In the genomic region with DNA sequence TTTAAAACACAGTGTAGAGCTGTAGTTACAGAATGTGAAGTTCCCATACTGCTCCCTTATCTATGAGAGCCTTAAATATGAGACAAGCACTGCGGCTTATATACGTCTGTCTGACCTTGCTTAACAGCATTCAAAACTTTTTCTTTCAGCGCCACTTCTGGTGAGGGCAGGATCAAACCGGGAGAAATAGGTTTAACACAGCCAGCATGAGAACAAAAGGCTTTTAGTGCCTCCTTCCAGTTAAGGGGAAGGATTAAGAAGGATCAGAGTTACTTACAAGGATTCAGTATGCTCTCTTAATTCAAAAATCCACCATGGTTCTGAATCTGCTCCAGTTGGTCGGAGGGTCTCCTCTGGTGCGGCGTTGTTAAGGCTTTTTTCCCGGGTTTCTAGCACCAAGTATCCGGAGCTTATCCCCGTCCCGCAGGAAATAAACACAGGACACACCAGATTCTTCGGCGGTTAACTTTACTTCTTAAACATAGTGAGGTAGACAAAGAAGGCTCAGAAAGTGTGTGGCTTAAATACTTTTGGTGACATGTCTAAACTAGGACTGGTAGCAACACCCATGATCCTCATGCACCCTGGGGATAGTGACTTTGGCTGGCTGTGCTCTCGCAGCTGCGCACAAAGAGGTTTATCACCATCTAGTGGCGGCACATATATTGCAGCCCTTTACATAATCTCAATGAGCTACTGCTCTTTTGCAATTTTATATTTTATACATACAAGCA, we compare ENCODE assay signal across 8 mouse cellular contexts. TPM values are rescaled to one million over a fixed set of nuclear protein-coding genes. Genes with fewer than 3 reads are reported as not detected.
DNase-seq lines count a peak whose midpoint lies in the region; ATAC-seq and TF ChIP-seq lines count a peak whose summit lies in the region.

No protein-coding gene starts in this region.

- peaks cover 2% of the 10 kb centered on the region; the same call in 1 of the 2 replicates for H3K27me3 ChIP-seq in ES-Bruce4 (ENCODE audit: control insufficient read depth, insufficient read depth, low read length, poor library complexity, severe bottlenecking)
- no peaks in the 10 kb centered on the region for H3K27me3 ChIP-seq in heart, embryonic 16.5 days (ENCODE audit: control insufficient read depth, insufficient read depth, low read length)
- no peaks in the 10 kb centered on the region for H3K27me3 ChIP-seq in limb, embryonic 13.5 days
- no peaks in the 10 kb centered on the region for H3K27me3 ChIP-seq in neural tube, embryonic 13.5 days

- H3K4me1 ChIP-seq in ES-Bruce4 (ENCODE audit: control insufficient read depth, insufficient read depth, low read length) = no peaks in the 10 kb centered on the region
- H3K4me1 ChIP-seq in cortical plate, adult 2 months (ENCODE audit: control insufficient read depth, insufficient read depth, low read length) = no peaks in the 10 kb centered on the region
- no peaks in the 10 kb centered on the region for H3K4me1 ChIP-seq in heart, embryonic 16.5 days (ENCODE audit: control insufficient read depth, insufficient read depth, low read length)
- no peaks in the 10 kb centered on the region for H3K4me1 ChIP-seq in limb, embryonic 13.5 days
- H3K4me1 ChIP-seq in neural tube, embryonic 13.5 days (replicated peaks) = no peaks in the 10 kb centered on the region

- peak; percentile 48 for DNase-seq in gastrocnemius, adult 18-20 months (ENCODE audit: low spot score)
- DNase-seq in gastrocnemius, postnatal 25 days = no peak

- TF ChIP-seq CTCF in ES-Bruce4 (IDR thresholded peaks at IDR 0.05; ENCODE audit: low read depth, low read length) = peak; percentile 74
- TF ChIP-seq CTCF in cortical plate, adult 2 months (IDR thresholded peaks at IDR 0.05; ENCODE audit: extremely low read depth, insufficient read depth, low read length) = peak; percentile 57; the same call in 1 of the 2 replicates

- H3K4me3 ChIP-seq in ES-Bruce4 (ENCODE audit: low read depth, low read length) = no peak overlapping the region; the same call in 1 of the 2 replicates
- no peak overlapping the region for H3K4me3 ChIP-seq in cortical plate, adult 2 months (ENCODE audit: insufficient read depth, low read length)
- H3K4me3 ChIP-seq in heart, embryonic 16.5 days (ENCODE audit: low read length) = peak overlapping the region; percentile 19; the same call in 1 of the 2 replicates
- peak overlapping the region; percentile 16 for H3K4me3 ChIP-seq in limb, embryonic 13.5 days
- no peak overlapping the region for H3K4me3 ChIP-seq in neural tube, embryonic 13.5 days

- no peak for TF ChIP-seq EP300 in ES-Bruce4 (IDR thresholded peaks at IDR 0.05; ENCODE audit: insufficient read depth, low read depth, low read length)

- peaks cover 12% of the 10 kb centered on the region for H3K9me3 ChIP-seq in ES-Bruce4 (replicated peaks; ENCODE audit: control insufficient read depth, insufficient read depth, low read length, poor library complexity, severe bottlenecking)
- H3K9me3 ChIP-seq in heart, embryonic 16.5 days (replicated peaks; ENCODE audit: control insufficient read depth, low read length) = peaks cover 12% of the 10 kb centered on the region
- peaks cover 30% of the 10 kb centered on the region for H3K9me3 ChIP-seq in limb, embryonic 13.5 days
- peaks cover 54% of the 10 kb centered on the region for H3K9me3 ChIP-seq in neural tube, embryonic 13.5 days

- 43% methylated on average over 16 of the region's 16 CpGs for WGBS in heart, embryonic 16.5 days
- WGBS in limb, embryonic 13.5 days = 45% methylated on average over 16 of the region's 16 CpGs
- WGBS in neural tube, embryonic 13.5 days = 47% methylated on average over 16 of the region's 16 CpGs

- ATAC-seq in heart, embryonic 16.5 days (replicated peaks; ENCODE audit: extremely low read depth, insufficient read depth, low FRiP score) = peak; percentile 65
- peak; percentile 83; the same call in 1 of the 2 replicates for ATAC-seq in limb, embryonic 13.5 days (ENCODE audit: low FRiP score, low read depth)
- ATAC-seq in neural tube, embryonic 13.5 days (ENCODE audit: low read depth) = no peak
- ATAC-seq in megakaryocyte, adult 5-6 weeks (ENCODE audit: poor library complexity, severe bottlenecking) = no peak

- H3K4me2 ChIP-seq in heart, embryonic 16.5 days (ENCODE audit: low read depth, low read length) = peak overlapping the region; percentile 40
- H3K4me2 ChIP-seq in limb, embryonic 13.5 days (replicated peaks) = peak overlapping the region; percentile 12
- H3K4me2 ChIP-seq in neural tube, embryonic 13.5 days = peak overlapping the region; percentile 21

- no peaks in the 10 kb centered on the region for H3K36me3 ChIP-seq in ES-Bruce4 (ENCODE audit: control insufficient read depth, insufficient read depth, low read length, poor library complexity, severe bottlenecking)
- H3K36me3 ChIP-seq in heart, embryonic 16.5 days (ENCODE audit: control insufficient read depth, insufficient read depth) = no peaks in the 10 kb centered on the region
- H3K36me3 ChIP-seq in limb, embryonic 13.5 days = no peaks in the 10 kb centered on the region
- no peaks in the 10 kb centered on the region for H3K36me3 ChIP-seq in neural tube, embryonic 13.5 days

- H3K9ac ChIP-seq in ES-Bruce4 (ENCODE audit: low read depth, poor library complexity, severe bottlenecking) = no peak overlapping the region
- no peak overlapping the region for H3K9ac ChIP-seq in heart, embryonic 16.5 days (ENCODE audit: low read length)
- no peak overlapping the region for H3K9ac ChIP-seq in limb, embryonic 13.5 days
- no peak overlapping the region for H3K9ac ChIP-seq in neural tube, embryonic 13.5 days

- no peak overlapping the region for H3K27ac ChIP-seq in ES-Bruce4 (ENCODE audit: insufficient read depth, low read length)
- no peak overlapping the region for H3K27ac ChIP-seq in cortical plate, adult 2 months (ENCODE audit: insufficient read depth, low read length)
- H3K27ac ChIP-seq in heart, embryonic 16.5 days (ENCODE audit: low read length) = no peak overlapping the region
- no peak overlapping the region for H3K27ac ChIP-seq in limb, embryonic 13.5 days
- no peak overlapping the region for H3K27ac ChIP-seq in neural tube, embryonic 13.5 days (replicated peaks)

- no peak for TF ChIP-seq POLR2A in ES-Bruce4 (IDR thresholded peaks at IDR 0.05; ENCODE audit: insufficient read depth, low read length)
- no peak for TF ChIP-seq POLR2A in cortical plate, adult 2 months (IDR thresholded peaks at IDR 0.05; ENCODE audit: extremely low read depth, insufficient read depth, low read length)

RNA-seq across cellular contexts. Expression of a gene that starts 22.3 kb away (rescaled TPM):
- not detected for total RNA-seq in gastrocnemius, adult 18-20 months (2021)
- not detected for total RNA-seq in gastrocnemius, postnatal 25 days (2021)
- not detected in 2 replicates for polyA plus RNA-seq in ES-Bruce4 (2011; ENCODE audit: insufficient read depth, insufficient read length, low read depth, missing spikeins)
- polyA plus RNA-seq in cortical plate, adult 2 months (2012; rRNA removed) = not detected in 2 replicates
- polyA plus RNA-seq in heart, embryonic 16.5 days (2015; fragmentation: Nextera tagmentation; extraction: Ambion mirVana) = not detected in 2 replicates
- polyA plus RNA-seq in limb, embryonic 13.5 days (2015; fragmentation: Nextera tagmentation; extraction: Ambion mirVana) = not detected in 2 replicates
- polyA plus RNA-seq in neural tube, embryonic 13.5 days (2015; fragmentation: Nextera tagmentation; extraction: Ambion mirVana) = not detected in 2 replicates
- not detected in 2 replicates for total RNA-seq in megakaryocyte, adult 5-6 weeks (2015)
- not detected in 2 replicates for total RNA-seq in megakaryocyte, adult 5-6 weeks (2017)

RNA-seq across cellular contexts. Expression of a gene that starts 30.4 kb away (rescaled TPM):
- total RNA-seq in gastrocnemius, adult 18-20 months (2021) = not detected
- total RNA-seq in gastrocnemius, postnatal 25 days (2021) = not detected
- polyA plus RNA-seq in ES-Bruce4 (2011; ENCODE audit: insufficient read depth, insufficient read length, low read depth, missing spikeins) = not detected in 2 replicates
- polyA plus RNA-seq in cortical plate, adult 2 months (2012; rRNA removed) = 0.15 TPM in 1 of 2 replicates, not detected in the other
- 0.26 and 0.32 TPM in 2 replicates for polyA plus RNA-seq in heart, embryonic 16.5 days (2015; fragmentation: Nextera tagmentation; extraction: Ambion mirVana)
- polyA plus RNA-seq in limb, embryonic 13.5 days (2015; fragmentation: Nextera tagmentation; extraction: Ambion mirVana) = not detected in 2 replicates
- not detected in 2 replicates for polyA plus RNA-seq in neural tube, embryonic 13.5 days (2015; fragmentation: Nextera tagmentation; extraction: Ambion mirVana)
- total RNA-seq in megakaryocyte, adult 5-6 weeks (2015) = not detected in 2 replicates
- total RNA-seq in megakaryocyte, adult 5-6 weeks (2017) = not detected in 2 replicates

Comparison
In these comparisons a context has a peak if more than half of its experiments do, and no peak if none do; other contexts are left out.
1. H3K4me3 ChIP-seq: peak in heart, embryonic 16.5 days (single experiment) and limb, embryonic 13.5 days (single experiment); none in ES-Bruce4 (single experiment), cortical plate, adult 2 months (single experiment) and neural tube, embryonic 13.5 days (single experiment).
2. ATAC-seq: peak in heart, embryonic 16.5 days (single experiment) and limb, embryonic 13.5 days (single experiment); none in neural tube, embryonic 13.5 days (single experiment) and megakaryocyte, adult 5-6 weeks (single experiment).
3. Peak in every context shown above with its lines, with median percentiles within 50 percentile points of each other: H3K4me2 ChIP-seq.